Mouse (Mus musculus) kidney, adult 2 months (tissue): ENCODE data around the gene Ctnnbip1. TPM values are rescaled to one million over a fixed set of nuclear protein-coding genes. Genes with fewer than 3 reads are reported as not detected.

Source experiments
- DNase-seq: peaks from one replicate; pipeline ENCODE4 v3.0.0; 2021
- H3K27ac ChIP-seq: fragments of 200-500 bp; 2 replicates; pipeline ENCODE4 v1.5.1; 2012; ENCODE audit warnings: low read depth, low read length, control low read depth, inconsistent platforms; ENCODE audit not compliant: insufficient read depth
- H3K27me3 ChIP-seq: fragments of 200-500 bp; replicated peaks from 2 replicates; pipeline ENCODE4 v1.6.1; 2012; ENCODE audit warnings: mild to moderate bottlenecking, moderate library complexity, low read length, inconsistent platforms; ENCODE audit not compliant: control insufficient read depth, insufficient read depth
- H3K36me3 ChIP-seq: fragments of 200-500 bp; 2 replicates; pipeline ENCODE4 v1.6.1; 2012; ENCODE audit warnings: mild to moderate bottlenecking, moderate library complexity, low read length, inconsistent platforms; ENCODE audit not compliant: control insufficient read depth, insufficient read depth
- H3K4me1 ChIP-seq: fragments of 200-500 bp; 2 replicates; pipeline ENCODE4 v1.6.1; 2011; ENCODE audit warnings: low read length; ENCODE audit not compliant: control insufficient read depth, insufficient read depth
- H3K4me3 ChIP-seq: fragments of 200-500 bp; 2 replicates; pipeline ENCODE4 v1.5.1; 2011; ENCODE audit warnings: mild to moderate bottlenecking, low read depth, low read length, control low read depth; ENCODE audit not compliant: insufficient read depth
- CTCF ChIP-seq: fragments of 200-500 bp; conservative IDR thresholded peaks from 2 replicates; pipeline ENCODE4 v1.5.1; 2011; ENCODE audit warnings: low read depth, mild to moderate bottlenecking, control low read depth, low read length, moderate library complexity, mixed read lengths; ENCODE audit not compliant: insufficient read depth, insufficient read length
- POLR2A ChIP-seq: fragments of 200-500 bp; IDR thresholded peaks from one replicate; pipeline ENCODE4 v1.6.1; 2011; ENCODE audit warnings: low read depth, low read length, control low read depth
- WGBS: fragments of 180-500 bp; shearing (Covaris S2); methylation state at CpG from one replicate; pipeline ENCODE4 v1.1.7; 2018; 5-methylcytosine and 5-hydroxymethylcytosine counted together
- polyA plus RNA-seq: library from polyadenylated mRNA; depleted of rRNA; stranded (reverse); fragments of >200 nt; gene quantifications from 2 replicates; pipeline ENCODE4 v1.2.3, GENCODE M21; 2012

Ctnnbip1 gene
- polyA plus RNA-seq, 1 experiment: 24.4 TPM

DNA sequence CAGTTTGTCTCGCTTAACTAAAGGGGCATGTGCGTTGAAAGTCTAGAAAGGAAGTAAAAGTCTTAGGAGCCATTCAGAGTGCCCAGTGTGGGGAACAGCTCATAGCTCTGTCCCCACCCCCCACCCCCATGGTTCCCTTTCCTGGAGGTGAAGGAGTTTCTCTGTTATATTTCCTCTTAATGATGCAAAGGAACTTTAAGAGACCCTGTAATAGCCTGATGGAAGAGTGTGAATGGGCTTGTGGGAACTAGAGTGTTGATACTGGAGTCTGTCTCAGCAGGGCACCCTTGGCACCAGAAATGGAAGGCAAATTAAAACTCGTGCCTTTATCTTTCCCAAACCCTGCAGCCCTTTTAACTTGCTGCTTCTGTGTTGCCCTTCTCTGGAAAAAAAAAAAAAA is 13.2 kb upstream of the Ctnnbip1 start:
- no peak for TF ChIP-seq POLR2A
- no peak for TF ChIP-seq CTCF
- WGBS: 43% methylated on average over 3 of the region's 3 CpGs
- H3K27me3 ChIP-seq: no peaks in the 10 kb centered on the region

GRCm38 (mm10) chr4:149505261-149505967 is 12.6 kb upstream of the Ctnnbip1 start:
- TF ChIP-seq POLR2A (no peak), CTCF (no peak)
- no peak for DNase-seq
- no peak overlapping the region for H3K4me3 ChIP-seq
- no peaks in the 10 kb centered on the region for H3K4me1 ChIP-seq
- no peaks in the 10 kb centered on the region for H3K36me3 ChIP-seq
- 71% methylated on average over 15 of the region's 15 CpGs for WGBS
- no peak overlapping the region for H3K27ac ChIP-seq
- H3K27me3 ChIP-seq: no peaks in the 10 kb centered on the region

More for the DNA sequence above, 13.2 kb upstream of the Ctnnbip1 start:
- Histone ChIP-seq H3K36me3 (no peaks in the 10 kb centered on the region), H3K27ac (no peak overlapping the region), H3K4me1 (no peaks in the 10 kb centered on the region), H3K4me3 (no peak overlapping the region)
- no peak for DNase-seq

GRCm38 (mm10) chr4:149506904-149507303 is 11.1 kb upstream of the Ctnnbip1 start:
- H3K4me1 ChIP-seq: no peaks in the 10 kb centered on the region
- TF ChIP-seq CTCF (no peak), POLR2A (no peak)
- H3K27me3 ChIP-seq: no peaks in the 10 kb centered on the region
- WGBS: 71% methylated on average over 3 of the region's 3 CpGs
- no peak for DNase-seq
- no peak overlapping the region for H3K27ac ChIP-seq
- no peaks in the 10 kb centered on the region for H3K36me3 ChIP-seq
- no peak overlapping the region for H3K4me3 ChIP-seq

GRCm38 (mm10) chr4:149511221-149511646 is 6.8 kb upstream of the Ctnnbip1 start:
- 46% methylated on average over 6 of the region's 6 CpGs for WGBS
- TF ChIP-seq POLR2A (no peak), CTCF (no peak)
- DNase-seq: no peak
- no peaks in the 10 kb centered on the region for H3K4me1 ChIP-seq
- H3K27ac ChIP-seq: no peak overlapping the region
- H3K27me3 ChIP-seq: no peaks in the 10 kb centered on the region
- H3K4me3 ChIP-seq: no peak overlapping the region
- no peaks in the 10 kb centered on the region for H3K36me3 ChIP-seq

DNA sequence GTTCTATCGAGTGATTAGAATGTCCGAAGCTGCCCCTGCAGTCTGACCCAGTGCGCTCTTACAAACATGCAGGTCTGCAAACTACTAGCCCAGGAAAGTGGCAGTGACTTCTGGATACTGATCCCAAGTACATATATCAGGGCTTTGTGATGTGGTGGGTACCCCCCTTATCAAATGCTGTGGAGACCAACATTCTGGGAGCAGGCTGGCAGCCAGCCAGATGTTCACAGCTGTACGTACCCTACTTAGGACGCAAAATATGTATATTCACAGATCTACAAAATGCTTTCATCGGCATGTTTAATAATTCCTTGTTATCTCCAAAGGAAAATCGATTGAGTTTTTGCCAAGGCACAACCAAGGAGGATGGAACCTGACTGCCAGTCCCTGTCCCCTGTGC is 6.0 kb upstream of the Ctnnbip1 start:
- Histone ChIP-seq H3K4me1 (no peaks in the 10 kb centered on the region), H3K4me3 (no peak overlapping the region), H3K36me3 (no peaks in the 10 kb centered on the region), H3K27me3 (no peaks in the 10 kb centered on the region), H3K27ac (no peak overlapping the region)
- 87% methylated on average over 7 of the region's 7 CpGs for WGBS
- TF ChIP-seq CTCF: no peak
- no peak for TF ChIP-seq POLR2A
- DNase-seq: no peak

DNA sequence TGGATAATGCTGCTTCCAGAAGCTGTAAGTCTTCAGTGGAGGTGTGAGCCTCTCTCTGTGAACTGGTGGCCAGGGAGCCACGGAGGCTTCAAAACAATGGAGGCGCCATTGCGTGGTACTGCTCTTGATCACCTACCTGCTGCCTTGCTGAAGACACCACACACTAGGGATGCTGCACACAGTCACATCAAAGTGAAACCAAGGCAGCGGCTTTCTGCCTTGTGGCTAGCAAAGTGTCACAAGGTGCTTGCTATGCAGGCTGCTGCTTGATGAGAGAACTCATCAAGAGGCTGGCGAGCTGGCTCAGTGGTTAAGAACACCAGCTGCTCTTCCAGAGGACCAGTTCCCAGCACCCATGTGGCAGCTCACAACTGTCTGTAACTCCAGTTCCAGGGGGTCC is 2.3 kb upstream of the Ctnnbip1 start:
- Histone ChIP-seq H3K36me3 (no peaks in the 10 kb centered on the region), H3K27ac (no peak overlapping the region)

GRCm38 (mm10) chr4:149518351-149519220 is 550 bp downstream of the Ctnnbip1 start:
- Histone ChIP-seq H3K27ac (no peak overlapping the region), H3K36me3 (no peaks in the 10 kb centered on the region), H3K4me1 (peaks cover 17% of the 10 kb centered on the region), H3K27me3 (no peaks in the 10 kb centered on the region), H3K4me3 (peak overlapping the region; percentile 78)
- TF ChIP-seq CTCF (no peak), POLR2A (no peak)
- 4% methylated on average over 52 of the region's 52 CpGs for WGBS
- DNase-seq: no peak

More for the DNA sequence above, 2.3 kb upstream of the Ctnnbip1 start:
- Histone ChIP-seq H3K4me3 (no peak overlapping the region), H3K27me3 (no peaks in the 10 kb centered on the region), H3K4me1 (peaks cover 6% of the 10 kb centered on the region; the same call in 1 of the 2 replicates)
- no peak for DNase-seq
- WGBS: 95% methylated on average over 5 of the region's 5 CpGs
- TF ChIP-seq CTCF: no peak
- no peak for TF ChIP-seq POLR2A
